Mouse (Mus musculus): ENCODE measurements around the gene Sprn. TPM values are rescaled to one million over a fixed set of nuclear protein-coding genes. Genes with fewer than 3 reads are reported as not detected.

Gene Sprn
- polyA plus RNA-seq, 1 experiment from 2014 or later, result 4.3 TPM

- Histone ChIP-seq H3K9me3 (no peaks in the 10 kb centered on the region), H3K4me1 (0 out of 2 replicates have a peak, but pooled peaks cover 5% of the 10 kb centered on the region), H3K4me3 (no peak overlapping the region), H3K27me3 (replicated peaks) (no peaks in the 10 kb centered on the region), H3K4me2 (replicated peaks) (no peak overlapping the region), H3K27ac (no peak overlapping the region), H3K9ac (no peak overlapping the region), H3K36me3 (no peaks in the 10 kb centered on the region)
- ATAC-seq (ENCODE audit: low FRiP score, low read depth), result no peak
- WGBS, result 94% methylated on average over 2 of the region's 2 CpGs
Measured at GRCm38 (mm10) chr7:140120484-140120883, 34.2 kb downstream of the Sprn start.

- ATAC-seq (ENCODE audit: low FRiP score, low read depth), result peak; percentile 92
- Histone ChIP-seq H3K9me3 (no peaks in the 10 kb centered on the region), H3K9ac (peak within 1 kb of the TSS; percentile 88), H3K36me3 (peaks cover 14% of the 10 kb centered on the region), H3K27me3 (replicated peaks) (no peaks in the 10 kb centered on the region), H3K4me3 (peak within 1 kb of the TSS; percentile 69), H3K4me1 (no peaks in the 10 kb centered on the region), H3K4me2 (replicated peaks) (peak within 1 kb of the TSS; percentile 88), H3K27ac (peak within 1 kb of the TSS; percentile 53; the same call in 1 of the 2 replicates)
- WGBS, result 4% methylated on average over 28 of the region's 28 CpGs
Measured at GRCm38 (mm10) chr7:140116329-140117054, 38.2 kb downstream of the Sprn start, which contains the start of gene Echs1. Gene Echs1 (minus strand): TSS chr7:140116476.

GRCm38 (mm10) chr7:140115583-140116328 lies 38.9 kb downstream of the Sprn start, which contains the start of gene Paox:
Gene Paox (plus strand): TSS chr7:140115799.
- H3K9me3 ChIP-seq, result no peaks in the 10 kb centered on the region
- H3K4me1 ChIP-seq, result no peaks in the 10 kb centered on the region
- 3% methylated on average over 23 of the region's 23 CpGs for WGBS
- H3K27me3 ChIP-seq (replicated peaks), result no peaks in the 10 kb centered on the region
- peak within 1 kb of the TSS; percentile 53; the same call in 1 of the 2 replicates for H3K27ac ChIP-seq
- peaks cover 21% of the 10 kb centered on the region for H3K36me3 ChIP-seq
- H3K4me2 ChIP-seq (replicated peaks), result peak within 1 kb of the TSS; percentile 88
- H3K4me3 ChIP-seq, result peak within 1 kb of the TSS; percentile 69
- peak; percentile 64 for ATAC-seq (ENCODE audit: low FRiP score, low read depth)
- peak within 1 kb of the TSS; percentile 88 for H3K9ac ChIP-seq

- Histone ChIP-seq H3K27me3 (replicated peaks) (no peaks in the 10 kb centered on the region), H3K9ac (no peak overlapping the region), H3K4me1 (no peaks in the 10 kb centered on the region), H3K4me3 (no peak overlapping the region), H3K27ac (no peak overlapping the region), H3K4me2 (replicated peaks) (no peak overlapping the region), H3K9me3 (no peaks in the 10 kb centered on the region), H3K36me3 (peaks cover 57% of the 10 kb centered on the region)
- 70% methylated on average over 3 of the region's 3 CpGs for WGBS
- ATAC-seq (ENCODE audit: low FRiP score, low read depth), result no peak
Measured at GRCm38 (mm10) chr7:140111943-140112342, 42.7 kb downstream of the Sprn start.

- ATAC-seq (ENCODE audit: low FRiP score, low read depth), result no peak
- Histone ChIP-seq H3K4me2 (replicated peaks) (no peak overlapping the region), H3K4me3 (no peak overlapping the region), H3K27ac (no peak overlapping the region), H3K4me1 (peaks cover 16% of the 10 kb centered on the region), H3K9me3 (no peaks in the 10 kb centered on the region), H3K9ac (no peak overlapping the region), H3K27me3 (replicated peaks) (0 out of 2 replicates have a peak, but pooled peaks cover 2% of the 10 kb centered on the region), H3K36me3 (peaks cover 36% of the 10 kb centered on the region)
- 82% methylated on average over 4 of the region's 4 CpGs for WGBS
Measured at GRCm38 (mm10) chr7:140104009-140104408, 50.7 kb downstream of the Sprn start.

GRCm38 (mm10) chr7:140101993-140102860 lies 52.5 kb downstream of the Sprn start, which contains the start of gene Fuom:
Gene Fuom (minus strand): TSS chr7:140102441.
- H3K27ac ChIP-seq, result no peak within 1 kb of the TSS
- WGBS, result 2% methylated on average over 30 of the region's 30 CpGs
- peaks cover 20% of the 10 kb centered on the region for H3K36me3 ChIP-seq
- peak within 1 kb of the TSS; percentile 29 for H3K4me3 ChIP-seq
- peak; percentile 91 for ATAC-seq (ENCODE audit: low FRiP score, low read depth)
- H3K27me3 ChIP-seq (replicated peaks), result 0 out of 2 replicates have a peak, but pooled peaks cover 2% of the 10 kb centered on the region
- H3K9me3 ChIP-seq, result no peaks in the 10 kb centered on the region
- peak within 1 kb of the TSS; percentile 56 for H3K9ac ChIP-seq
- peak within 1 kb of the TSS; percentile 65 for H3K4me2 ChIP-seq (replicated peaks)
- peaks cover 16% of the 10 kb centered on the region for H3K4me1 ChIP-seq

- Histone ChIP-seq H3K4me1 (peaks cover 16% of the 10 kb centered on the region), H3K9me3 (no peaks in the 10 kb centered on the region), H3K4me2 (replicated peaks) (peak overlapping the region; percentile 65), H3K27ac (no peak overlapping the region), H3K36me3 (peaks cover 15% of the 10 kb centered on the region), H3K9ac (peak overlapping the region; percentile 56; the same call in 1 of the 2 replicates), H3K27me3 (replicated peaks) (0 out of 2 replicates have a peak, but pooled peaks cover 2% of the 10 kb centered on the region), H3K4me3 (peak overlapping the region; percentile 29)
- 0 out of 2 replicates have a peak, but pooled peaks have one; percentile 35 for ATAC-seq (ENCODE audit: low FRiP score, low read depth)
- 78% methylated on average over 10 of the region's 10 CpGs for WGBS
Measured at GRCm38 (mm10) chr7:140101498-140101897, 53.2 kb downstream of the Sprn start.

Other genes starting within 250 kb of the Sprn start
- not detected in 2 replicates for gene Utf1, start 211.1 kb downstream of the Sprn start, polyA plus RNA-seq (2016; fragmentation: Nextera tagmentation; extraction: Ambion mirVana)
- 0.26 and 0.34 TPM in 2 replicates for gene 6430531B16Rik, start 176.1 kb downstream of the Sprn start, polyA plus RNA-seq (2016; fragmentation: Nextera tagmentation; extraction: Ambion mirVana)
- gene Adam8, start 162.3 kb downstream of the Sprn start, polyA plus RNA-seq (2016; fragmentation: Nextera tagmentation; extraction: Ambion mirVana), result 3.6 and 3.9 TPM in 2 replicates
- 49.2 and 54.8 TPM in 2 replicates for gene Zfp511, start 118.5 kb downstream of the Sprn start, polyA plus RNA-seq (2016; fragmentation: Nextera tagmentation; extraction: Ambion mirVana)
- 62.5 and 65.1 TPM in 2 replicates for gene Tubgcp2, start 118.2 kb downstream of the Sprn start, polyA plus RNA-seq (2016; fragmentation: Nextera tagmentation; extraction: Ambion mirVana)
- 81.6 and 95.9 TPM in 2 replicates for gene Msx3, start 105.8 kb downstream of the Sprn start, polyA plus RNA-seq (2016; fragmentation: Nextera tagmentation; extraction: Ambion mirVana)
- 25.5 and 28.4 TPM in 2 replicates for gene Caly, start 72.3 kb downstream of the Sprn start, polyA plus RNA-seq (2016; fragmentation: Nextera tagmentation; extraction: Ambion mirVana)
- not detected in 2 replicates for gene Prap1, start 61.5 kb downstream of the Sprn start, polyA plus RNA-seq (2016; fragmentation: Nextera tagmentation; extraction: Ambion mirVana)
- 22.3 and 23.9 TPM in 2 replicates for gene Fuom, start 52.4 kb downstream of the Sprn start, polyA plus RNA-seq (2016; fragmentation: Nextera tagmentation; extraction: Ambion mirVana)
- 13.1 and 13.2 TPM in 2 replicates for gene Paox, start 39.1 kb downstream of the Sprn start, polyA plus RNA-seq (2016; fragmentation: Nextera tagmentation; extraction: Ambion mirVana)
- gene Echs1, start 38.4 kb downstream of the Sprn start, polyA plus RNA-seq (2016; fragmentation: Nextera tagmentation; extraction: Ambion mirVana), result 136 and 139 TPM in 2 replicates
- gene Mtg1, start 17.3 kb downstream of the Sprn start, polyA plus RNA-seq (2016; fragmentation: Nextera tagmentation; extraction: Ambion mirVana), result 24.2 and 26.0 TPM in 2 replicates
- not detected in 2 replicates for gene Olfr522, start 9.9 kb upstream of the Sprn start, polyA plus RNA-seq (2016; fragmentation: Nextera tagmentation; extraction: Ambion mirVana)
- gene Olfr523, start 18.3 kb upstream of the Sprn start, polyA plus RNA-seq (2016; fragmentation: Nextera tagmentation; extraction: Ambion mirVana), result not detected in 2 replicates
- gene Olfr524, start 51.1 kb upstream of the Sprn start, polyA plus RNA-seq (2016; fragmentation: Nextera tagmentation; extraction: Ambion mirVana), result not detected in 2 replicates
- not detected in 2 replicates for gene Cd163l1, start 63.4 kb upstream of the Sprn start, polyA plus RNA-seq (2016; fragmentation: Nextera tagmentation; extraction: Ambion mirVana)
- not detected in 2 replicates for gene 5830411N06Rik, start 92.4 kb upstream of the Sprn start, polyA plus RNA-seq (2016; fragmentation: Nextera tagmentation; extraction: Ambion mirVana)
- gene Olfr525, start 166.0 kb upstream of the Sprn start, polyA plus RNA-seq (2016; fragmentation: Nextera tagmentation; extraction: Ambion mirVana), result not detected in 2 replicates
- gene Olfr527, start 179.1 kb upstream of the Sprn start, polyA plus RNA-seq (2016; fragmentation: Nextera tagmentation; extraction: Ambion mirVana), result not detected in 2 replicates
- not detected in 2 replicates for gene Olfr60, start 206.8 kb upstream of the Sprn start, polyA plus RNA-seq (2016; fragmentation: Nextera tagmentation; extraction: Ambion mirVana)
- not detected in 2 replicates for gene Olfr530, start 221.5 kb upstream of the Sprn start, polyA plus RNA-seq (2016; fragmentation: Nextera tagmentation; extraction: Ambion mirVana)
- gene Olfr531, start 248.0 kb upstream of the Sprn start, polyA plus RNA-seq (2016; fragmentation: Nextera tagmentation; extraction: Ambion mirVana), result not detected in 2 replicates